Mouse (Mus musculus) embryonic facial prominence, embryonic 14.5 days (tissue): Measurements from ENCODE around the gene Nr2c1. TPM values are rescaled to one million over a fixed set of nuclear protein-coding genes. Genes with fewer than 3 reads are reported as not detected.

Source experiments
- ATAC-seq: fragments of 200-750 bp; cut with Nextera tagmentation; 2 replicates; pipeline ENCODE4 v1.8.0; 2017; ENCODE audit warnings: low read depth, moderate number of reproducible peaks, moderate TSS enrichment
- DNase-seq: peaks from one replicate; pipeline ENCODE4 v3.0.0-alpha.2; 2015; ENCODE audit warnings: low spot score
- H3K27ac ChIP-seq: fragments of 300-500 bp; sonication (generic); replicated peaks from 2 replicates; pipeline ENCODE4 v1.5.1; 2014; ENCODE audit warnings: low read depth, mild to moderate bottlenecking, low read length, moderate library complexity
- H3K27me3 ChIP-seq: fragments of 300-500 bp; sonication (generic); replicated peaks from 2 replicates; pipeline ENCODE4 v1.6.1; 2014; ENCODE audit warnings: low read length; ENCODE audit not compliant: control insufficient read depth, insufficient read depth
- H3K36me3 ChIP-seq: fragments of 300-500 bp; sonication (generic); 2 replicates; pipeline ENCODE4 v1.6.1; 2014; ENCODE audit warnings: low read length, mixed read lengths; ENCODE audit not compliant: control insufficient read depth, insufficient read depth
- H3K4me1 ChIP-seq: fragments of 300-500 bp; sonication (generic); 2 replicates; pipeline ENCODE4 v1.6.1; 2014; ENCODE audit warnings: antibody characterized with exemption, low read length; ENCODE audit not compliant: control insufficient read depth, insufficient read depth
- H3K4me2 ChIP-seq: fragments of 300-500 bp; sonication (generic); 2 replicates; pipeline ENCODE4 v1.6.1; 2014; ENCODE audit warnings: low read depth, mild to moderate bottlenecking, low read length, moderate library complexity, mixed read lengths
- H3K4me3 ChIP-seq: fragments of 300-500 bp; sonication (generic); 2 replicates; pipeline ENCODE4 v1.5.1; 2014; ENCODE audit warnings: low read depth, mild to moderate bottlenecking, low read length
- H3K9ac ChIP-seq: fragments of 300-500 bp; sonication (generic); 2 replicates; pipeline ENCODE4 v1.6.1; 2014; ENCODE audit warnings: low read depth, mild to moderate bottlenecking, low read length, moderate library complexity, mixed read lengths
- H3K9me3 ChIP-seq: fragments of 300-500 bp; sonication (generic); 2 replicates; pipeline ENCODE4 v1.6.1; 2016; ENCODE audit warnings: low read length; ENCODE audit not compliant: control insufficient read depth
- WGBS: fragments of 180-500 bp; shearing (Covaris S2); extraction: QIAGEN DNeasy Blood & Tissue Kit; methylation state at CpG from one replicate; pipeline ENCODE4 v1.1.7; 2014; 5-methylcytosine and 5-hydroxymethylcytosine counted together
- polyA plus RNA-seq: library from polyadenylated mRNA; unstranded; fragments of >200 nt; fragmentation: Nextera tagmentation; extraction: Ambion mirVana; gene quantifications from 2 replicates; pipeline ENCODE4 v1.2.1, GENCODE M21; 2014

Gene Nr2c1
- polyA plus RNA-seq, 1 experiment from 2014 or later = 8.6 TPM

DNA sequence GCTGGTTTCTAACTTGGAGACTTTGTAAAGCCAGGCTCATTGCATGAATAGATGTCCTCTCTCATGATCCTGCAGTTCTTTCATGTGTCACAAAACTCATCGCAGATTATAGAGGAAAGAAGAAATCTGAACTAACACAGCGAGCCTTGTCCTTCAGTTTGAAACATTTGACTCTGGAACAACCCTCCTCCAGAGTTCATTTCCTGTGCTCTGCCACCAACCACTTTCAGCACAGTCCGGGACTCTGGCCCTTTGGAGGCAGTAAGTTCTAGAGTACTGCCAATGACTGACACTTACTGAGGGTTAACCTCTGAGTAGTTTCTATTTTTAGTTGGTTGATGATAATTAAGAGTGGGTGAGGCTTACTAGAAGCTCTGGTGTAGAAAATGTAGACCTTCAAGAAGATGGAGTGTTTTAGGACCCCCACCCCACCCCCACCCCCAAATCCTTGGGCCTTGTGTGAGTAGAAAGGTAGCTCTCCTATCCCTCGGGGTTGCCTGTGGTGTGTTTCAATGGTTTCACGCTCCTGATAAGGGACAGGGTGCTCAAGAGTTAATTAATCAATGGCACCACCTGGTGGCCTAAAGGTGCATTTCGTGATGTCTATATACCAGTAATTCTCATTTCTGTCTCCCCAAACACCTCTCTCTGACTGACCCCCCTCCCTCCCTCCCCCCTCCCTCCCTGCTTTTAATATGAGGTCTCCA is 31.8 kb upstream of the Nr2c1 start:
- DNase-seq = peak; percentile 88
- no peaks in the 10 kb centered on the region for H3K36me3 ChIP-seq
- no peak overlapping the region for H3K27ac ChIP-seq
- no peaks in the 10 kb centered on the region for H3K9me3 ChIP-seq
- peaks cover 6% of the 10 kb centered on the region for H3K4me1 ChIP-seq
- peak; percentile 86 for ATAC-seq
- no peaks in the 10 kb centered on the region for H3K27me3 ChIP-seq
- peak overlapping the region; percentile 34 for H3K4me2 ChIP-seq
- H3K9ac ChIP-seq = no peak overlapping the region
- WGBS = 26% methylated on average over 6 of the region's 6 CpGs
- no peak overlapping the region for H3K4me3 ChIP-seq

DNA sequence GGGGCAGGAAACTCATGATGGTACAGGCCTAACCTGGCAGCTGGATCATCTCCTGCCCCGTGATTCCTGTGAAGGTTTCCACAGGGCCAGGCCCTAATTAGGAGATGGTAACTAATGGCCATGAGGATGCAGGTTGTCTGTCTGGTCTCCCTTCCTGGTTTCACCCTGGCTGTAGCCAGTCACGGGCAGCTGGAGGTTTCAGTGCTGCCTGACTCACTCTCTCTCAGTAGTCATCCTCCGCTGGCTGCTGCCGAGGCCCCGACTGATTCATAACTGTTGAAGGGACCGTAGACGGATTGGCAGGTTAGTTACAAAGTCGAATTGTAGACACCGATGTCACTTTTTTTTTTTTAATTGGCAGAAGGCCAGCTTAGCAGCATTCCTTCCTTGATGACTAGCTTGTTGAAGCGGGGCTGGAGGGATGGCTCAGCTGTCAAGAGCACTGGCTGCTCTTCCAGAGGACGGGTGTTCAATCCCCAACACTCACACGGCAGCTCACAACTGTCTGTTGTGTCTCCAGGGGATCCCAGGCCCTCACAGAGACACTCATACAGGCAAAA is 31.0 kb upstream of the Nr2c1 start:
- H3K27me3 ChIP-seq = no peaks in the 10 kb centered on the region
- no peaks in the 10 kb centered on the region for H3K36me3 ChIP-seq
- no peaks in the 10 kb centered on the region for H3K9me3 ChIP-seq
- no peak overlapping the region for H3K27ac ChIP-seq
- no peak overlapping the region for H3K9ac ChIP-seq
- peaks cover 4% of the 10 kb centered on the region; the same call in 1 of the 2 replicates for H3K4me1 ChIP-seq
- WGBS = 60% methylated on average over 12 of the region's 12 CpGs
- ATAC-seq (no peak), DNase-seq (peak; percentile 63)
- no peak overlapping the region for H3K4me3 ChIP-seq
- H3K4me2 ChIP-seq = no peak overlapping the region

DNA sequence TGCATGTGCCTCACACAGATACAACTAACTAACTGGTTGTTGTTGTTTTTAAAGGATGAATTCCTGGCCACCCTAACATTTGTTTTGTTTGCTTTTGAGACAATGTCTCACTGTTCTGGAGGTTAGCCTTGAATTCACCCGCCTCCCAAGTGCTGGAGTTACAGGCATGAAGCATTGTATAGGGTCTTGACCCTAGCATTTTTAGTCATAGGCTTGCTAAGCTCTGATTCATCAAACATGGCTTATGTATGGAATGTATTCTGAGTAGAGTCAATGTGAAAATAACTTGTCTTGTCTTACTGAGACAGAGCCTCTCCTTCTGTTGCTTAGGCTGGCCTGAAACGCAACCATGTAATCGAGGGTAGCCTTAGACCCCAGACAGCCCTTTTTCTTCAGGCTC is 29.9 kb upstream of the Nr2c1 start:
- Histone ChIP-seq H3K27ac (no peak overlapping the region), H3K9ac (no peak overlapping the region), H3K4me2 (no peak overlapping the region), H3K9me3 (no peaks in the 10 kb centered on the region), H3K36me3 (no peaks in the 10 kb centered on the region), H3K4me3 (no peak overlapping the region), H3K27me3 (no peaks in the 10 kb centered on the region), H3K4me1 (peaks cover 4% of the 10 kb centered on the region; the same call in 1 of the 2 replicates)
- ATAC-seq = no peak
- DNase-seq = no peak
- 90% methylated on average over 3 of the region's 3 CpGs for WGBS

DNA sequence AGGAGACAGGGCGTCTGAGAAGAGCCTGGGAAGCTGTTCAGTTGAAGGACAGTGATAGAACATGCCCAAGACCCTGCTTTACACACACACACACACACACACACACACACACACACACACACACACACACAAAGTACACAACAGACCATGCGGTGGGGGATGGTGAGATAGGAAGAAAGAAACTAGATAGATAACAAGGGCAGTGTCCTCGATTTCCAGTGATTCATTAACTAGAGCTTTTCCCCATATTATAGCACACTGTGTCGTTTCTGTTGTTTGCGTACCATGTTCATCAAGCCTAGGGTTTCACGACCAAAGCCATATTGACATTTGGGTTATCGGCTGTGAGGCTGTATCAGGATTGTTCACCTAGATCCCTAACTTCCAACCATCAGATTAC is 28.8 kb upstream of the Nr2c1 start:
- Histone ChIP-seq H3K27ac (no peak overlapping the region), H3K4me1 (peaks cover 4% of the 10 kb centered on the region; the same call in 1 of the 2 replicates), H3K36me3 (no peaks in the 10 kb centered on the region), H3K9ac (no peak overlapping the region), H3K4me2 (no peak overlapping the region), H3K27me3 (no peaks in the 10 kb centered on the region), H3K4me3 (no peak overlapping the region), H3K9me3 (no peaks in the 10 kb centered on the region)
- 89% methylated on average over 7 of the region's 7 CpGs for WGBS
- no peak for DNase-seq
- no peak for ATAC-seq

DNA sequence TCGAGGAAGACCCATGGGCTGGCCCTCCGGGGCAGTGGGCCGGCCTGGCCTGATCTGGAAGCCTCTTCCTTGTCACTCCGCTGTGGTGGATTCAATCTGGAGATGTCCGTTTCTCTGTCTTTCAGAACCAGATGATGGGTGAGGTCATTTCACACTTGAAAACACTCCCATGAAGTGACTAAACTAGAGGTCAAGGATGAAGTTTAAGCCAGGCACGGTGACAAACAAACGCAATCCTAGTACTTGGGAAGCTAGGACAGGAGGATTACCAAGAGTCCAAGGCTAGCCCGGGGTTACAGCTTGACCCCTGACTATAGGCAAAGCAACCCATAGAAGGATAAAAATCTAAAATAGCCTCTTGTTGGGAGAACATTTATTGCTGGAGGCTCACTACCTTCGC is 27.1 kb upstream of the Nr2c1 start:
- ATAC-seq (no peak), DNase-seq (no peak)
- 88% methylated on average over 9 of the region's 9 CpGs for WGBS
- no peak overlapping the region for H3K27ac ChIP-seq
- H3K4me1 ChIP-seq = peaks cover 4% of the 10 kb centered on the region; the same call in 1 of the 2 replicates
- H3K9me3 ChIP-seq = no peaks in the 10 kb centered on the region
- no peak overlapping the region for H3K4me3 ChIP-seq
- no peaks in the 10 kb centered on the region for H3K27me3 ChIP-seq
- H3K36me3 ChIP-seq = 0 out of 2 replicates have a peak, but pooled peaks cover 3% of the 10 kb centered on the region
- H3K4me2 ChIP-seq = no peak overlapping the region
- no peak overlapping the region for H3K9ac ChIP-seq

DNA sequence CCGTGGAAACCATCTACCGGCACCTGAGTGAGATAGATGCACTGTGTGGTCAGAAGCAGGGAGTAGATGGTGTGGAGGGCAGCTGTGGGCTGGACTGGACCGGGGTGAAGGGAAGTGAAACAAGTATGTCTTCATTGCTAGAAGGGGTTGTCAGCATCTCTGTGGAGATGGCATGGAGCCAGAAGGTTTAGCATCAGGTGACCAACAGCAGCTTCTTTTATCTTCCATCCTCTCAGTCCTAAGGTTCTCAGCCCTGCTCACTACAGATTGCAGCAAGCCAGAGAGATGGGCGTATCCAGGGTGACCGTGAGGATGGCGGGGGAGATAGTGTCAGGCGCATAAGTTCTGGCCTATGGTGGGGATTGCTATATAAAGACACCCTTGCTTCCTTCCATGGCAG is 25.2 kb upstream of the Nr2c1 start:
- Histone ChIP-seq H3K9ac (no peak overlapping the region), H3K27ac (no peak overlapping the region), H3K27me3 (no peaks in the 10 kb centered on the region), H3K4me3 (no peak overlapping the region), H3K4me2 (no peak overlapping the region), H3K9me3 (no peaks in the 10 kb centered on the region), H3K36me3 (0 out of 2 replicates have a peak, but pooled peaks cover 3% of the 10 kb centered on the region), H3K4me1 (no peaks in the 10 kb centered on the region)
- WGBS = 97% methylated on average over 7 of the region's 7 CpGs
- ATAC-seq (no peak), DNase-seq (no peak)

DNA sequence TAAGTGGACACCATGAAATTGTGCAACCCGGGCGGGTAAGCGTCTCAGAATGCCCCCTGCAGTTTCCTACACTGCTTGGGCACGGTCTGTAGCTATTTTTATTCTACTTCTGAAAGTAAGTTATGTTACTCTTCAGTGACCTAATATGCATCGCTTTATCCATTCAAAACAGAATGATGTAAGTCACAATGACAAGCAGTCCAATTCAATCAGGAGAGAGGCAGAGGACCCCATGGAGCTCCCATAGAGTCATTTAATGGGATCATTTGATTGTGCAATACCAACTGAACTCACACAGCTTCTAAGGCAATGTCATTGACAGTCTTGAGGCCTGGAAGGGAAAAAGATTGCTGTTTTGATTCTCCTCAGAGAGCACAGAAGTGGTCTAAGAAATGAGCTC is 24.2 kb upstream of the Nr2c1 start:
- no peaks in the 10 kb centered on the region for H3K9me3 ChIP-seq
- ATAC-seq (peak; percentile 44; the same call in 1 of the 2 replicates), DNase-seq (no peak)
- no peaks in the 10 kb centered on the region for H3K27me3 ChIP-seq
- H3K4me3 ChIP-seq = no peak overlapping the region
- H3K27ac ChIP-seq = no peak overlapping the region
- WGBS = 80% methylated on average over 5 of the region's 5 CpGs
- H3K4me1 ChIP-seq = no peaks in the 10 kb centered on the region
- no peak overlapping the region for H3K9ac ChIP-seq
- H3K4me2 ChIP-seq = no peak overlapping the region
- H3K36me3 ChIP-seq = 0 out of 2 replicates have a peak, but pooled peaks cover 3% of the 10 kb centered on the region

DNA sequence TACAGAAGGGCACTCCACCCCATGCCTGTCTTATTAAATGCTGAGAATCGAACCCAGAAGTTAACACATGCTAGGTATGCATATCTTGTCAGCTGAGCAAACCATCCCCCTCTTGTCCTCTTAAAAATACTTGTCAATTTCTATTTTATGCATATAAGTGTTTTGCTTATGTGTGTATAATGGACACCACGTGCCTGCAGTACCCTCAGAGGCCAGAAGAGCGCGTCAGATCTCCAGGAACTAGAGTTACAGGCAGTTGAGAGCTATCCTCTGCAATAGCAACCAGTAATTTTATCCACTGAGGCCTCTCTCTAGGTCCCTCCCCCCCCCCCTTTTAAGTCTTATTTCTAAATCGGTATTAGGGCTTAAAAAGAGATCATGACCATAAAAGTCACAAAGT is 23.4 kb upstream of the Nr2c1 start:
- DNase-seq (no peak), ATAC-seq (no peak)
- WGBS = 72% methylated on average over 5 of the region's 5 CpGs
- Histone ChIP-seq H3K9me3 (no peaks in the 10 kb centered on the region), H3K4me2 (no peak overlapping the region), H3K9ac (no peak overlapping the region), H3K36me3 (0 out of 2 replicates have a peak, but pooled peaks cover 3% of the 10 kb centered on the region), H3K4me3 (no peak overlapping the region), H3K4me1 (no peaks in the 10 kb centered on the region; the same call in 1 of the 2 replicates), H3K27me3 (no peaks in the 10 kb centered on the region), H3K27ac (no peak overlapping the region)
